In the genomic region with DNA sequence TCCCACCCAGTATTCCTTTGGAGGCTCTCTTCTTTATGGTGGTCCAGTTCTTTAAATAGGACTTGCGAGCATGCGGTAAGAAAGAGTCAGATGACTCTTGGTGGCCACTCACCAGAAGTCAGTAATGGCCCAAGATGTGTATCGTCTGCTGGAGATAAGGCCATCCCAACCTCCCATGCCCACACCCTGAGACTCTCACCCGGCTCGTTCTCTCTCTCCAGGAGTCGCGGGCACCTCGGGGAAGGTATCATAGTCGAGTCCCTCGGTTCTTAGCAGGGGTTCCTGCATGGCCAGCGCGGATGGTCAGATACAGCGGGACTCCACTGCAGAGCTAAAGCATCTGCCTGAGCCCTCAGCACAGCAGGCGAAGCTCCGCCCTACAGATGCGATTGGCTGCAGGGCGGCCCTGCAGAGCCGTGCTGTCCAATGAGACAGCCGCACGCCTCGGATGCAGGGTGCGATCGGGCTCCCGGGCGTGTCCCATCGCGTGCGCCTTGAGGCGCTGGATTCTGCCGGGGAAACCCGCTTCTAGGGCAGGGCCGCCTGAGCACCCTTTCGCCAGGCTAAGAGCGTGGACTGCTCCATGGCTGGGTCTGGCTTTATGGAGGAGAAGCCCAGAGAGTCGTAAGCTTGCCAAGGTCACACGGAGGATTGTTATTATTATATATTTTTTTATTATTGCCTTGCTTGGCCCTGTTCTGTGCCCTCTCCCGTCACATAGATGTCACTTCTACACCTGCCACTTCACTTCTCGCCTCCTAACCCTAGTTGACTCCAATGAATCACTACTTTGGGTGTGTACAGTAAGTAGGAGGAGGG, we compare ENCODE assay signal across 8 mouse cellular contexts. TPM values are rescaled to one million over a fixed set of nuclear protein-coding genes. Genes with fewer than 3 reads are reported as not detected.
DNase-seq lines count a peak whose midpoint lies in the region; ATAC-seq and TF ChIP-seq lines count a peak whose summit lies in the region.

Gene Slc2a6, minus strand, starts transcription at position 381 of the 819 bp plus-strand sequence.

- no peaks in the 10 kb centered on the region for H3K4me1 ChIP-seq in ES-Bruce4 (ENCODE audit: control insufficient read depth, insufficient read depth, low read length)
- peaks cover 14% of the 10 kb centered on the region for H3K4me1 ChIP-seq in forebrain, embryonic 15.5 days
- peaks cover 4% of the 10 kb centered on the region; the same call in 1 of the 2 replicates for H3K4me1 ChIP-seq in neural tube, embryonic 14.5 days (ENCODE audit: control insufficient read depth, insufficient read depth, low read length)
- peaks cover 5% of the 10 kb centered on the region; the same call in 1 of the 2 replicates for H3K4me1 ChIP-seq in testis, adult 2 months (ENCODE audit: control insufficient read depth, insufficient read depth, low read length)

- peak within 1 kb of the TSS; percentile 47 for H3K4me3 ChIP-seq in ES-Bruce4 (ENCODE audit: low read depth, low read length)
- H3K4me3 ChIP-seq in forebrain, embryonic 15.5 days: peak within 1 kb of the TSS; percentile 45
- peak within 1 kb of the TSS; percentile 34 for H3K4me3 ChIP-seq in neural tube, embryonic 14.5 days (ENCODE audit: low read depth, low read length)
- peak within 1 kb of the TSS; percentile 30 for H3K4me3 ChIP-seq in testis, adult 2 months (ENCODE audit: control insufficient read depth, low read depth, low read length)

- no peak for TF ChIP-seq CTCF in ES-Bruce4 (IDR thresholded peaks at IDR 0.05; ENCODE audit: low read depth, low read length)
- TF ChIP-seq CTCF in testis, adult 2 months (IDR thresholded peaks at IDR 0.05; ENCODE audit: control insufficient read depth, insufficient read depth, insufficient replicate concordance, low read depth, low read length): no peak

- no peak within 1 kb of the TSS for H3K27ac ChIP-seq in ES-Bruce4 (ENCODE audit: insufficient read depth, low read length)
- no peak within 1 kb of the TSS for H3K27ac ChIP-seq in forebrain, embryonic 15.5 days (replicated peaks)
- H3K27ac ChIP-seq in neural tube, embryonic 14.5 days (ENCODE audit: low read depth, low read length): peak within 1 kb of the TSS; percentile 67
- no peak within 1 kb of the TSS for H3K27ac ChIP-seq in testis, adult 2 months (ENCODE audit: control insufficient read depth, insufficient read depth, low read depth, low read length)

- TF ChIP-seq POLR2A in ES-Bruce4 (IDR thresholded peaks at IDR 0.05; ENCODE audit: insufficient read depth, low read length): no peak
- no peak for TF ChIP-seq POLR2A in testis, adult 2 months (IDR thresholded peaks at IDR 0.05; ENCODE audit: control insufficient read depth, low read depth, low read length)

- H3K9me3 ChIP-seq in ES-Bruce4 (replicated peaks; ENCODE audit: control insufficient read depth, insufficient read depth, low read length, poor library complexity, severe bottlenecking): no peaks in the 10 kb centered on the region
- no peaks in the 10 kb centered on the region for H3K9me3 ChIP-seq in forebrain, embryonic 15.5 days
- H3K9me3 ChIP-seq in neural tube, embryonic 14.5 days (ENCODE audit: control insufficient read depth, low read length): no peaks in the 10 kb centered on the region

- no peak within 1 kb of the TSS for H3K9ac ChIP-seq in ES-Bruce4 (ENCODE audit: low read depth, poor library complexity, severe bottlenecking)
- peak within 1 kb of the TSS; percentile 38 for H3K9ac ChIP-seq in forebrain, embryonic 15.5 days (replicated peaks)
- peak within 1 kb of the TSS; percentile 63 for H3K9ac ChIP-seq in neural tube, embryonic 14.5 days (replicated peaks; ENCODE audit: low read depth, low read length)

- intact Hi-C loops in heart, postnatal 25 days (cut with DNase I): no loop called here

- peak within 1 kb of the TSS; percentile 73 for H3K4me2 ChIP-seq in forebrain, embryonic 15.5 days (replicated peaks)
- H3K4me2 ChIP-seq in neural tube, embryonic 14.5 days (ENCODE audit: low read depth, low read length): peak within 1 kb of the TSS; percentile 66

- 2% methylated on average over 38 of the region's 38 CpGs for WGBS in forebrain, embryonic 15.5 days
- 2% methylated on average over 38 of the region's 38 CpGs for WGBS in neural tube, embryonic 14.5 days

- peak; percentile 99 for ATAC-seq in forebrain, embryonic 15.5 days (replicated peaks)
- peak; percentile 99 for ATAC-seq in neural tube, embryonic 14.5 days (ENCODE audit: low read depth)

- TF ChIP-seq EP300 in ES-Bruce4 (IDR thresholded peaks at IDR 0.05; ENCODE audit: insufficient read depth, low read depth, low read length): no peak

- DNase-seq in cerebellum, adult 11 months: peak; percentile 90
- peak; percentile 77 for DNase-seq in heart, postnatal 25 days (ENCODE audit: low spot score)
- peak; percentile 92 for DNase-seq in layer of hippocampus, adult 11-12 months (ENCODE audit: low spot score)
- peak; percentile 88 to 90 for DNase-seq in lung, adult 18-20 months

- no peaks in the 10 kb centered on the region for H3K27me3 ChIP-seq in ES-Bruce4 (ENCODE audit: control insufficient read depth, insufficient read depth, low read length, poor library complexity, severe bottlenecking)
- H3K27me3 ChIP-seq in forebrain, embryonic 15.5 days: peaks cover 9% of the 10 kb centered on the region; the same call in 1 of the 2 replicates
- H3K27me3 ChIP-seq in neural tube, embryonic 14.5 days (ENCODE audit: control insufficient read depth, insufficient read depth, low read length): no peaks in the 10 kb centered on the region
- H3K27me3 ChIP-seq in testis, adult 2 months (ENCODE audit: control insufficient read depth, insufficient read depth, low read length): no peaks in the 10 kb centered on the region

- H3K36me3 ChIP-seq in ES-Bruce4 (ENCODE audit: control insufficient read depth, insufficient read depth, low read length, poor library complexity, severe bottlenecking): no peaks in the 10 kb centered on the region
- H3K36me3 ChIP-seq in forebrain, embryonic 15.5 days: no peaks in the 10 kb centered on the region
- no peaks in the 10 kb centered on the region for H3K36me3 ChIP-seq in neural tube, embryonic 14.5 days (ENCODE audit: control insufficient read depth, insufficient read depth, low read length)
- H3K36me3 ChIP-seq in testis, adult 2 months (ENCODE audit: control insufficient read depth, insufficient read depth, low read length): no peaks in the 10 kb centered on the region

RNA-seq across cellular contexts. Expression of gene Slc2a6, which starts in this region (rescaled TPM):
- polyA plus RNA-seq in ES-Bruce4 (2011; ENCODE audit: insufficient read depth, insufficient read length, low read depth, missing spikeins): 1.5 and 3.9 TPM in 2 replicates
- 5.2 TPM in 2 replicates for polyA plus RNA-seq in forebrain, embryonic 15.5 days (2015; fragmentation: Nextera tagmentation; extraction: Ambion mirVana)
- total RNA-seq in heart, postnatal 25 days (2021): under 1 TPM; 0.25 to 0.39 TPM
- polyA plus RNA-seq in neural tube, embryonic 14.5 days (2014; fragmentation: Nextera tagmentation; extraction: Ambion mirVana): 8.7 and 10.6 TPM in 2 replicates
- 0.25 and 0.32 TPM in 2 replicates for polyA plus RNA-seq in testis, adult 2 months (2012; rRNA removed)

Comparison
In these comparisons a context has a peak if more than half of its experiments do, and no peak if none do; other contexts are left out.
1. Peak in DNase-seq in heart, postnatal 25 days; RNA of the gene not detected or under 1 TPM.